Mouse (Mus musculus): ENCODE results near the gene C2cd3. TPM values are rescaled to one million over a fixed set of nuclear protein-coding genes. Genes with fewer than 3 reads are reported as not detected.
A peak's percentile ranks its signal among the peaks of the same experiment; 100 is the strongest.

The C2cd3 gene
- total RNA-seq (2022): 10 to 100 TPM; 19.8 to 27.6 (median 24.5) TPM

DNA sequence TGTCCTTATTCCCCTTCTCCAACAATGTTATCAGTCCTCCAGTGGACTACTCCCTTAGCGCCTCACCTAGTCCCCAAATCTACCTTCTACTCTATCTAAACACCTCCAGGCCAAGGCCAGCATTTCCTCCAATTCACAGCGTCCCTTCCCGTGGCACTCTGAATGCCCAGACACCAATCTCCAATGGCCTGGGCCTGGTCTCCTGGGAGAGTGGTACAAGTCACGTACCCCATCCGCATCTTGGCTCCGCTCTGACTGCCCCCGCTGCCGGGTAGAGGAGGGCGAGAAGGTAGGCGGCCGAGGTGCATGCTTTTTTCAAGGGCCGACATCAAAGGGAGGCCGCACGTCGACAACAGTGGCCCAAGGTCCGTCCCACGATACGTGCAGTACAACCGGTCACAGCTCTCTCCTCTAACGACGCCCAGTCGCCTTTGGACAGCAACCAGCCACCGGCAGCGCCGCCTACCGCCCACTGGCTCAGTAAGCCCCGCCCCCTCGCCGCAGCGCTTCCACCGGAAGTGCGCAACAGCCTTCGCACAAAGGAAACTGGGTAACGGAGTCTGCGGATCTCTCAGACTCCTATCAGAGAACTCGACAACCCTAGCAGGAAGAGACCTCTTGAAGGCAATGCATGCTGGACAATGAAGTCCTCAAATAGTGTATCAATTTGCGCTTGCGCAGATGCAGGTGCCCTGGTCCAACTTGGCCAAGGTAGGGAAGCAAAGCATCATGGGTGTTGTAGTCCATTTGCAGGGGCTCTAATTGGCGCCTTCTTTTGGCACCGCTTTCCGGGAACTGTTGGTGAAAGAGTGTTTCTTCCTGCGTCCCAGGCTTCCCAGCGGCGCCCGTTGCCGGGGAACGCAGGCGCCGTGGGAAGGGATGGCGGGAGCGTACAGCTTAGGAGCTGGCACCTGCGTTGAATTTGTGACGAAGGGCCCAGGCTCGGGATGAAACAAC lies at the start of gene C2cd3, which contains the start of gene Ppme1:
TSS of gene C2cd3 (plus strand) at position 739 of the 957 bp plus-strand sequence.
TSS of gene Ppme1 (minus strand) at position 813 of the 957 bp plus-strand sequence.
- peak; percentile 99 to 100 for DNase-seq (ENCODE audit: low spot score in 2 of 2)

DNA sequence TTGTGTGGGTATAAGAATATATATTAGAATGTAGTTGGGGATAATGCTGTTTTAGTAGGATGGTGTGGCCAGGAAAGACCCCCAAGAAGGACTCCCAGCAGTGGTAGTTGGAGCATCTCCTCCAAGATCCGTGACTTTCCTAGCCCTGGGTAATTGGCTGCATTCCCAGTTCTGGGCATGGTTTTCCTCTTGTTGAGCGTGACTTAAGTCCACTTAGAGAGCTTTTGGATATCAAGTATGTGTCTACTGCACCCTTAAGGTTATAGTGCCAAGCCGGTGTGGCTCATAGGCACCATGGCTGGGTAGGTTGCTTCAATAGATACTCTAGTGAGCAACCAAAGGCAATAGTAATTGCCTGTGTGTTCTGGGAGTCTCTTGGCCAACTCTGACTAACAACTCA lies 48.3 kb upstream of the C2cd3 start:
- no peak for DNase-seq (ENCODE audit: low spot score in 2 of 2)

DNA sequence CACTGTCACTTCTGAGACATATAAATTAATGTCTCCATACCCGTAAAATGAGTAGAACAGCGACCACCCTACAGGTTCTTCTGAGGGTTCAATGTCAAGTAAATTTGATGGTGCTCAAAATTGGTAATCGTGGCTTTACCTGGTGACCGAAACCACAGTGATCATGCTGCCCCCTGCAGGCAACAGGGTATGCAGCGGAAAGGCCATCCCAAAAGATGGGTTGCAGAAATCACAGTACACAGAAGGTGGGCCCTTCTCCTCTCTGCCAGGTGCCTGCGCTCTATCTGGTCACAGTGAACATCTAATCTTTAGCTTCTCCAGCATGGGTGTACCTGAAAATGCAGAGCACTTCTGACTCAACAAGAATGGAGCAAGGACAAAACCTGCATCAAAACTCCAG lies 46.6 kb upstream of the C2cd3 start:
- peak in 1 of 2 experiments; percentile 50 for DNase-seq (ENCODE audit: low spot score in 2 of 2)

DNA sequence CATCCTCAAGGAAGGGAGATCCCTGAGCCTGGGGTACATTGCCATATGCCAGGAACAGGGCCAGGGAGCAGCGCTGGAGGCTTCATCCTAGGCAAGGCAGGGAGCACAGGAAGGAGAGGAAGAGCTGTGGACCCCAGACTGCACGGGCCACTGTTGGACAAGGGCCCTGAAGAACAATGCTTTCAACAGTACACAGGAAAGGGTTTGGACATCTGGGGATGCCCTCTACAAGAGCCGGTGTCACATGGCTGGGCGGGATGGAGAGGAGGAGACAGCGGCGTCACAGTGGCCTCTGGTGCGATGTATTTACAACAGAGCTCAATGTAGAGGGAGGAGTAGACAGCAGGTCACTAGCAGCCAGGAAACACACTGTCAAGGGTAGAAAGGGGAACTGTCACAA lies 44.5 kb upstream of the C2cd3 start:
- DNase-seq (ENCODE audit: low spot score in 2 of 2): no peak

DNA sequence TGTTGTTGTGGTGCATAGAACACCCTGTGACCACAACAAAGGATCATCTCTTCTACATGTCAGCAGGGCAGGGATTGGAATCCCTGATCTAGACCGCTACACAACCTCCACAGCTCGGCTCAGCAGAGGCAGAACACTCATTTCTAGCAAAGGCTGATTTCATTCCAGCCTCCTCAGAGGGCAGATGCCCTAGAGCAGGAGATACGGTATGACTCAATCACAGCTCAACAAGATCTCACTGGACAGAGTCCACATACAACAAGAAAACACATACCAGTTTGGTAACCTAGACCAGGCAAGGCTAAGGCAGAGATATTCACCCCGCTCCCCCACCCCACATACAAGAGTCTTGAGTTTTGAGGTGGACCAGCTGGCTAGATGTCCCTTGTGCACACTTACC lies 43.4 kb upstream of the C2cd3 start:
- DNase-seq (ENCODE audit: low spot score in 2 of 2): no peak

DNA sequence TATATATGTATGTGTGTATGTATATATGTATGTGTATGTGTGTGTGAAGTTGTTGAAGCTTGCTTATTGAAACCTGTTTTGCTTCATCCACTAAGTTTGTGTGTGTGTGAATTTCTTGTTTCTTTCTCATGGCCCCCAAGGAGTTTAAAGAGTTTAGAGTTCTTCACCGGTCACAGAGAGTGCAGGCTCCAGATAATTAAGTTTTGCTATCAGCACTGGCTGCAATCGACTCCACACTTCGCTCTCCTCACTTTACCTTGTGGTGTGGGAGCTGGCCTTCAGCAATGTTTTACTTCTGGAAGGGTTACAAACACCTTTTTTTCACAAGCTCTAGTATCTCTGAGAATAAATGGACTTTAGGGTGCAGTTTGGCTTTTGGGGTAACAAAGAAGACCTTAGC lies 40.8 kb upstream of the C2cd3 start:
- DNase-seq (ENCODE audit: low spot score in 2 of 2): no peak

DNA sequence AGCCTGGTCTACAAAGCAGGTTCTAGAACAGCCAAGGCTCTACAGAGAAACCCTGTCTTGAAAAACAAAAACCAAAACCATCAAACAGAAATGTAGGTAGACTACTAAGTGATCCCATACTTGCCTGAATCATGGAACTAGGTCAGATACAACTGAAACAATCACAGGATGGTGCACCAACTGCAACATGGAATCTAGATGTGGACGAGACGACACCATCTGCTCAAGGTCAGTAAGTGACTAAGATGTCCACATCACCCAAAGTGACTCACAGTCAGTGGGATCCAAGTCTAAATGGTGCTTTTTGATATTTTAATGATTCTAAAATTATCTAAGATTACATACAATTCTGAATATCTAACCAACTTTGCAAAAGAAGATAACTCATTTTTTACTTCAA lies 36.1 kb upstream of the C2cd3 start:
- DNase-seq (ENCODE audit: low spot score in 2 of 2): no peak

DNA sequence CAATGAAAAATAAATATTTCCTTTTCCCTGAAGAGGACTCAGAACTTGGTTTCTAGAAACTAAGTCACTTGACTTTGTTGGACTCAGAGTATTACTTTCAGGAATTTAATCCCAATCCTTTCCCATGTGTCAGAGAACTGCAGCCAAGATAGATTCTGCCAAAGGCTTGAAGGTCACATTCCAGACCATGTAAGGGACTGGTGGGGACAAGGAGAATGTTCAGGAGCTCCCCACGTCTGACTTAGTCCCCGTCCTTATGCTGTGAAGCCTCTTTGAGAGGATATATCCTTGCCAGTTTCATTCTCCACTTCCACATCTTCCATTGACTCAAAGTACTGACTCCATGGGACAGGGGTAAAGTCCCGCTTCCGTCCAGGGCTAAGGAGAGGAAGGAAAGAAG lies 17.0 kb upstream of the C2cd3 start:
- no peak for DNase-seq (ENCODE audit: low spot score in 2 of 2)

DNA sequence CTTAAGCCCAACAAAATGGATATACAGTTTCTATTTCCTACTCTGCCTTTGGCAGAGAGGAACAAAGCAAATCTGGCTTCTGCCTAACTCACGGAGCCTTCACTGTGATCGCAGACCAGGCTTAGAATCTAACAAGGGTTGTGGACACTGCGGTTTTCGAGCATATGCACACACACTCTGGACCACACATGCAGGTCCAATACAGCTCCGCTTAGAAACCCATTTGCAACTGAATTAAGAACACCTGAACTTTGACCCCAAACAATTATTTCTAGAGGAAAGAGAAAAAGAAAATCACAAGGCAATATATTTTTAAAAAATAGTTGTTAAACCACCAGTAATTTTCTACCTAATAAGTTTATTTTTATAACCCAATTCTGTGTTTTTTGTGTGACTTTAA lies 15.7 kb upstream of the C2cd3 start:
- DNase-seq (ENCODE audit: low spot score in 2 of 2): no peak

DNA sequence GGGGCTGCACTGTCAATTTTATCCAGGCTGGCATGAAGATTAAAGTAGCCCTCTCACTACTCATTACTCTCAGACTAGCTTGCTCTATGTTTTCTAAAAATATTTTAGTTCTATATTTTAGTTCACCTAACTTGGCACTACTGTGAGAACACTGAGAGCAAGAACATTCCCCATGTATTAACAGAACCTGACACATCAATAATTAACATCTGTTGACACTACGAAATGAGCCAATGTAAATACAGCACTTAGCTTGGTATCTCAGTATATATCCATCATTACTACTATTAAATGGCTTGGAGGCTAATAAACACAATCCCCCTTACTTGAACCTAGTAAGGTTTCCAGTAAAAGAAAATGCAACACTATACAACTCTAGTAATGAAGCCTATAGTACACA lies 15.3 kb upstream of the C2cd3 start:
- no peak for DNase-seq (ENCODE audit: low spot score in 2 of 2)

DNA sequence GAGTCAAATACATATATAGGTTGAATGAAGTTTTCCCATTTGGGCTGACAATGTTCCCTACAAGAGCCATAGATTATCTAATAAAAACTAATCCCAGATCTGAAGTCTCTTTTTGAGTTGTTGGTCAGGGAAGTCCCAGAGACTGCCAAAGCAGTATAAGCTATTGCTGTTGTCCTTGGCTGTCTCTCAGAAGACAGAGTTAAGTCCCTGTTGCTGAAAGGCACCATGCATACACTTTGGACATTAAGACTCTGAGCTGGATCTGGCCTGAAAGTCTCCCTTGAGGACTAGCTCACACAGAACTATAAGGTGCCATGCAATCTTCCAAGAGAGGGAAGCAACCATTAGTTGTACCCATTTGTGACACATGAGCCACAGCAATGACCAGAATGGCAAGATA lies 14.2 kb upstream of the C2cd3 start:
- no peak for DNase-seq (ENCODE audit: low spot score in 2 of 2)

DNA sequence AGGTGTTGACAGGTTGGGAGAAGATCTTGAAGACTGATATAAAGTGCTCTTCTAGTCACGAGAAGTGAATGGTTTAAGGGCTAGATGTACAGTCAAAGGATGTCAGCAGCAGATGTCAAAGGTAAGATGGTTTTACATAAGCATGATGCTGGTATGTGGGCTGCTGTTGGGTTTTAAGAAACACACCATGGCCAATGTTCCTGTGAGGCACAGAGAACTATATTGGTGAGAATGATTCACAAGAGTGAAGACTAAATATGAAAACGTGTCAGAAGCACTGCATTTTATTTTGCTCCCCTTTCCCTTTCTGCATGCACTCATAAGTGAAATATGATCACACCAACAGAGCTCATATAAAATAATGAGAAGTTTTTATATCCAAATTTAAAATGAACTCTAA lies 8.9 kb upstream of the C2cd3 start:
- DNase-seq (ENCODE audit: low spot score in 2 of 2): no peak

DNA sequence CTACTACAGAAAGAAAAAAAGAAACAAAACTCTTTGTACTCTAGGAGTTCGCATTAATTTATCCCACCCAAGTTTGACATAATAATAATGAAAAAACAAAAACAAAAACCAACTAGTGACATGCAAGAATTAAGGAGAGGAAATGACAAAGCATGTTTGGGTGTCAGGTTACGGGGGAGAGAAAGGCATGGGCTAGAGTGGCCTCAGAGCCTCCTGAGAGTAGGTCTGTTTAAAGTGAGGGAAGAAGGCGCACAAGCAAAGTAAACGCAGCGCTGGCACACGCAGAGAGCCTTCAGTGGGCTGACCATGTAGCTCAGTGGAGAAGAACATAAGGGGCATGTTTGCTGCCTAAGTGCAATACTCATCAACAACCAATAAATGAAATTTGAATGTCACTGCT lies 7.1 kb upstream of the C2cd3 start:
- DNase-seq (ENCODE audit: low spot score in 2 of 2): no peak

DNA sequence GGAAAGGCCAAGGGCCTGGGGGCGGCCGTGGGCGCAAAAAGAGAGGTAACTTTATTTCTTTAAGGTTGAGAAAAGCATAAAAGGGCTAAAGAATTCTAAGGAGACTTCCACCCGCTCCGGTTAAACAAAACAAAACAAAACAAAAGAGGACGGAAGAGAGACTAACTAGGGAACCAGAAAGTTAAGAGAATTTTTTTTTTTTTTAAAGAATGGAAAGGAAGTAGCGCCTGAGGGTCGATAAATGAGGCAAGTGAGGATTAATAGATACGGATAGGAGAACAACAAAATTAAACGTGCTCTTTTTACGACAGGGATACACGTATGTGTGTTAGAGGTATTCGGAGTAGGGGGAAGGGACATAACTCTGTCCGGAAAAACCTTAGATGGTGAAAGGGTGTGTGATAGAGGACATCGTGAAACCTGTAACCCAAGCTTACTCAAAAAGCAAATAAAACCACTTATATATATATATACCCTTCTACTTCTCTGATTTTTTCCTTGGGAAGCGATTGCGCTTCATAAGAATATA lies 483 bp downstream of the C2cd3 start:
- no peak for DNase-seq (ENCODE audit: low spot score in 2 of 2)

DNA sequence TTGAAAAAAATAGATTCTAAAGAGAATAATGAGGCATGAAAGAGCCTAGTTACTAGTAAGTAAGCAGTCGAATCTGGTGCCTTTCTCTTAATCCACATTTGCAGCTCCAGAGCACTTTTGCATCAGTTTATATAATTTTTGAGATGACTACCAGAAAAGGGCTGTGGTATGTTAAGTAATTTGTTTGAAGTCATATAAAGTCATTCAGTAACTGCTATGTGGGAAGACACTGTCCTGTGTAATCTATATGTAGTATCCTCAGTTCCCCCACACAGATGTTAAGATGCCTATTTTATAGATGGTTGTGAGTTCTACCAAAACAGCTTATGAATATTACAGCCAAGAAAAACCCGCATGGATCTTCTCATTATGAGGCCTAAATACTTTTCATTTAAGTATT lies 6.2 kb downstream of the C2cd3 start:
- no peak for DNase-seq (ENCODE audit: low spot score in 2 of 2)

DNA sequence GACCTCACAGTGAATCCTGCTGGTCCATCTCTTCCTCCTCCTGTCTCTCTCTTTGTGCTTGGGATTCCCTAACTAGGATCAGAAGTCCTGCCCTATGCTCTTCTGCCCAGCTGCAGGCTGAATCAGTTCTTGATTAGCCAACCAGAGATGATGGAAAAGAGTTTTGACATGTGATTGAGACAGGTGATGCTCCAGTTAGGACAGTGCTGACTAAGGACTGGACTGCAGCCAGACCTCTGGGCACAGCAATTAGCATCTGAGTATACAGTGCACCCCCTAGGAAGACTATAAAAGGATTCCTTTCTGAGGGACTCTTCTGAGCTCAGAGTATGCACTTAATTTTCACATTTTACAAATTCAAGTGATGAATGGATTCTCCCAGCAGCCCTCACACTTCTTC lies 9.1 kb downstream of the C2cd3 start:
- DNase-seq (ENCODE audit: low spot score in 2 of 2): no peak

DNA sequence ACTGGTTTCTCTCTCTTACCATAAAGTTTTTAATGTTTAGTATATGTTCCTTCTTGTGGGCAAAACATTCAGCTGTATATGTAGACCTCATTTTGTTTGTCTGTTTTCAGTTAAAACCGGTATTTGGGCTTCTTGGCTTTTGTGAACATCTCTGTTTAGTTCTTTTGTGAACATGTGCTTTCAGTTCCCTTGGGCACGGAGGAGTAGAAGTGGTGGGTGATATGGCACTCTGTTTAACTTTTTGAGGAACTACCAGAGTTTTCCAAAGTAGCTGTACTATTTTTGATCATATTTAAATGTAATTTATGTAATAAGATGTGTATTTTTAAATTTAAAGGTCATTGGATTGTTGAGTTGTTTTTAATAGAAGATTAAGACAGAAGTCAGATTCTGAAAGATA lies 11.2 kb downstream of the C2cd3 start:
- DNase-seq (ENCODE audit: low spot score in 2 of 2): no peak

DNA sequence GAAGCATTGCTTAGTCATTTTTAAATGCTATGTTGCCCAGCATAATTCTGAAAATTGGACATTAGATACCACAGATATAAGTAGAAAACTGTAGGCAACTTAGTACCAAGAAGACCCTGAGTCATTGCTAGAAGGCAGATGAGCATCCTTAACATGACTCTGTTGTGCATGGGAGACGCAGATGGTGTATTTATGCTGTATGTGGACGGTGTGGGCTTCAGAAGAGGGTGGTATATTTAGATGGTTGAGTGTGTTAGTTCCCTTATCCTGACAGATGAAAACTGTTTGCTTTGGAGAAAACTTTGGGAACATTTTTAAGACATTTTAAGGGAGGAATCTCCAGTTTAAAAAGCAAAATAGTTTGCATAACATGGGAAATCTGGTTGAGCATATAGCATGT lies 16.1 kb downstream of the C2cd3 start:
- DNase-seq (ENCODE audit: low spot score in 2 of 2): no peak

DNA sequence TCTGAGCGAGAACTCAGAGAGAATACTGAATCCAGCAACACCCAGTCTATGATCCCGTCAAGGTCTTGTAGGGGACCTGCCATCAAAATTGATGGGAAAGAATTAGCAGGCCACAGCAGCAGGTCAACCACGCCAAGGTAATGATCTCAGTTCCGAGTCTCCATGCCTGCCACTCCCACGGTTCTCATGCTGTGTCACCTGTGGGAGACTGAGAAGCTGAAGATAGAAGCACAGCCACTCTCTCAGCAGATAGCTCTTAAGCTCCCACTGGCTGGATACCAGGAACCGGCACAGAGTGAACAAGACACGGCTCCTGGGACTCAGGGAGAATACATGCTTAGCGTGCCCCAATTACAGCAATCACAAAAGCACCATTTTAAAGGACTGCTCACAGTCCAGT lies 18.1 kb downstream of the C2cd3 start:
- no peak for DNase-seq (ENCODE audit: low spot score in 2 of 2)

DNA sequence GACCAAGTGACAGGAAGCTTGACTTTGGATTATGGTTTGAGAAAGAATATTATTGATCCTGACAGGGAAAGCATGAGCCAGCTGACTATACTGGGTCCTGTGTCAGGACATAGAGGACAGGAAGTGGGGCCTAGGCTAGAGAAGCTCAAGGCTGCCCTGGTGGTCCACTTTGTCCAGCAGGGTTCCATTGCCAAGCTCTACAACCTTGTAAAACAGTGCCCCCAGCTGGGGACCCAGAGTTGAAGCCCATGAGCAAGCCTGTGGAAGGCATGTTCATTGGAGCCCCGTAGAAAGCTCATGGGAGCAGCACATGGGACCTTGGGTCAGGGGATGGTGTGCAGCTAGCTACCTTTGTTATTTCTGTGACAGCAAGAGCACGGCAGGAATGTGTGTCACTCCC lies 20.2 kb downstream of the C2cd3 start:
- no peak for DNase-seq (ENCODE audit: low spot score in 2 of 2)

DNA sequence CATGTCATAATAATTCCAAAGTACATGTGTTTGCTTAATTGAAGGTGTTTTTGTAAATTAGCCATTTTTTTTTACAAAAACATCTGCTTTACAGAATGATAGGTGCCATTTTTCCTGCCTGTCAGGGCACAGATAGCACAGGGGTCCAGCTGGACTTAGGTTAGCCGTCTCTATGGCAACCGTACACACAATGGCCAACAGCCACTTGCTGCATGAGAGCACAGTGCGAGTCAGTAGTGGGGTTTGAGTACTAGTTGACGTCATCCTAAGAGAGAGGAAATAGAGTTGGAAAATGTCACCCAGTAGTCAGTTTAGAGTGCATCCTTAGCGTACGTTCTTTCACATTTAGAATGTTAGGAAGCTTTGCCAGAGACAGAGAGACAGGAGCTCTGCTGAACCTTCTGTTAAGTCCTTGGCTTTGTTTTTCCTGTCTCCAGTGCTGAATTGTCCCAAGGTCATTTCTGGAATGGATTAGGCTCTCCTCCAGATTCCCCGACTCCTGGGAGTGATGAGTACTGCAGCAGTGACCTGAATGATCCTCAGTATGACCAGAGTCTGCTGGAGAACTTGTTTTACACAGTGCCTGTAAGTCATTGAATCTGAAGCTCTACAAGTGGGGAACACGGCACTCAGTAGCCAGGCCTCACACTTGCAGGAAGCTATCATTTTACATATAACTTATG lies 27.3 kb downstream of the C2cd3 start:
- no peak for DNase-seq (ENCODE audit: low spot score in 2 of 2)

DNA sequence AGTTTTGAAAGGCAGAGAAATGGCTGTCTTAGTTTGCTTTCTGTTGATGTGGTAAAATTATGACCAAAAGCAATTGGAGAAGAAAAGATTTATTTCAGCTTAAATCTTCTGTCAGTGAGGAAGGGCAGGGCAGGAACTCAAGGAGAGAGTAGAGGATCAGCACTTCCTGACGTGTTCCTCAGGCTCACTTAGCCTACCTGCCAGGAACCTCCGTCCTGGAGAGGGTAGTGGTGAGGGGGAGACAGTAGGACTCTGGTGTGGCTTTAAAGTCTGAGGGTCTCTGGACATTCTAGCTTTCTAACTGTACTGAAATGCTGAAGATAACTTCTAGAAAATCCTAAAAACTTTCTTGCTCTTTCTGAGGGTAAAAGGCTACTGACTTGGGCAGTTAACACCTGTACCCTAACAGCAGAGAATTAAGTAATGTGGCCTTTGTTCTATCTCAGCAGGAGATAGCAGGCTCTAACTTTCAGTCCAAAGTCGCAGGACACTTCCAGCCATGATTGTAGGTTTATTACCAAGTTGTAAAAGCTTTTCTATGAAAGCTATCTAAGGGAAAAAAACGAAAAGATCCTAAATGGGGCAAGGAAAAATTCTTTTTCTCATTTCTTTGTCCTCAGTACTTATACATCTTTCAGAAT lies 29.0 kb downstream of the C2cd3 start:
- no peak for DNase-seq (ENCODE audit: low spot score in 2 of 2)
